Mouse (Mus musculus) liver, embryonic 14.5 days (tissue): ENCODE measurements around the gene Cables2. TPM values are rescaled to one million over a fixed set of nuclear protein-coding genes. Genes with fewer than 3 reads are reported as not detected.

Experiments
- ATAC-seq: fragments of 200-750 bp; cut with Nextera tagmentation; 2 replicates; pipeline ENCODE4 v1.8.0; 2017; ENCODE audit warnings: moderate number of reproducible peaks, mild to moderate bottlenecking, moderate library complexity; ENCODE audit not compliant: insufficient read depth
- DNase-seq, 3 experiments: peaks; one replicate each; pipeline ENCODE4 v3.0.0-alpha.2; 2012 to 2013; ENCODE audit warnings: low read depth in 3 of 3, low spot score in 3 of 3
- H3K27ac ChIP-seq: fragments of 300-500 bp; sonication (generic); 2 replicates; pipeline ENCODE4 v1.5.1; 2014; ENCODE audit warnings: moderate library complexity, mild to moderate bottlenecking, control low read depth, inconsistent platforms
- H3K27me3 ChIP-seq: fragments of 300-500 bp; sonication (generic); 2 replicates; pipeline ENCODE4 v1.6.1; 2014; ENCODE audit warnings: mild to moderate bottlenecking, low read length, moderate library complexity; ENCODE audit not compliant: control insufficient read depth, insufficient read depth
- H3K36me3 ChIP-seq: fragments of 300-500 bp; sonication (generic); replicated peaks from 2 replicates; pipeline ENCODE4 v1.6.1; 2014; ENCODE audit warnings: low read depth; ENCODE audit not compliant: control insufficient read depth, insufficient read depth
- H3K4me1 ChIP-seq, 2 experiments: fragments of 200-500 bp in 1 of 2; fragments of 300-500 bp in 1 of 2; sonication (generic) in 1 of 2; replicated peaks; 2 replicates each; pipeline ENCODE4 v1.6.1; 2012 to 2014; ENCODE audit warnings: antibody characterized with exemption in 1 of 2, inconsistent platforms in 1 of 2, low read length in 1 of 2; ENCODE audit not compliant: control insufficient read depth in 2 of 2, insufficient read depth in 2 of 2
- H3K4me2 ChIP-seq: fragments of 300-500 bp; sonication (generic); 2 replicates; pipeline ENCODE4 v1.6.1; 2014; ENCODE audit warnings: low read depth, mild to moderate bottlenecking, control low read depth, moderate library complexity
- H3K4me3 ChIP-seq, 2 experiments: fragments of 200-500 bp in 1 of 2; fragments of 300-500 bp in 1 of 2; sonication (generic) in 1 of 2; 2 replicates each; pipeline ENCODE4 v1.5.1; 2012 to 2014; ENCODE audit warnings: low read depth in 2 of 2, low read length in 2 of 2, mild to moderate bottlenecking in 2 of 2, control low read depth in 1 of 2, inconsistent platforms in 1 of 2, moderate library complexity in 1 of 2; ENCODE audit not compliant: insufficient read depth in 1 of 2
- H3K9ac ChIP-seq: fragments of 300-500 bp; sonication (generic); replicated peaks from 2 replicates; pipeline ENCODE4 v1.6.1; 2014; ENCODE audit warnings: mild to moderate bottlenecking, control low read depth, moderate library complexity
- H3K9me3 ChIP-seq: fragments of 300-500 bp; sonication (generic); 2 replicates; pipeline ENCODE4 v1.6.1; 2016; ENCODE audit warnings: low read length, mixed read lengths; ENCODE audit not compliant: control insufficient read depth
- CTCF ChIP-seq: IDR thresholded peaks from 2 replicates; pipeline ENCODE4 v1.5.1; 2016; ENCODE audit warnings: antibody characterized with exemption, low read depth, control low read depth
- EP300 ChIP-seq: IDR thresholded peaks from 2 replicates; pipeline ENCODE4 v1.6.1; 2016; ENCODE audit warnings: antibody characterized with exemption, low read depth
- WGBS: fragments of 180-500 bp; shearing (Covaris S2); extraction: QIAGEN DNeasy Blood & Tissue Kit; methylation state at CpG from one replicate; pipeline ENCODE4 v1.1.7; 2014; ENCODE audit not compliant: insufficient replicate concordance; 5-methylcytosine and 5-hydroxymethylcytosine counted together
- polyA plus RNA-seq, 2 experiments: library from polyadenylated mRNA; depleted of rRNA in 1 of 2; stranded (reverse) in 1 of 2; unstranded in 1 of 2; fragments of >200 nt; fragmentation: Nextera tagmentation in 1 of 2; extraction: Ambion mirVana in 1 of 2; gene quantifications; 2 replicates each; pipeline versions ENCODE4 v1.2.1 to v1.2.3; 2012 to 2014

Cables2 gene
- polyA plus RNA-seq, 2 experiments: 3.3 to 5.6 TPM

DNA sequence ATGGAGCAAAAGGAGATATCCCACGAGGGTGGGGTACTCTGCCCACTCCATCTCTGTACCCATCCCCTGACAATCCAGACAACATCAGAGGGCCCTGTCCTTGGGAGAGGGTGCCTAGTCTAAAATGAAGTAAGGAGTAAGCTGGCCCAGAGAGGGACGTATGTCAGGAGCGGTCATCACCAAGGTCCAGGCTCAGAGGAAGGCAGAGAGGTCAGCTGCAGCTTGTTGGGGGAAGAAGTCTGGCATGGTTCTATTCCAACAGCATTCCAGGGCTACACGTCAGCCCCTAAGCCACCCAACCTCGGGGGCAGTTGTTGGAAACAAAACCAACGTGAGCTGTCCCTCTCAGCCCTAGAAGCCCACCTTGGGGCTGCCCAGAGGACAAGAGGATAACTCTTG is 45.2 kb downstream of the Cables2 start:
- no peak overlapping the region for H3K27ac ChIP-seq
- H3K4me3 ChIP-seq: no peak overlapping the region
- peaks cover 38% of the 10 kb centered on the region for H3K27me3 ChIP-seq
- no peaks in the 10 kb centered on the region for H3K36me3 ChIP-seq
- DNase-seq (no peak), ATAC-seq (no peak)
- TF ChIP-seq CTCF: no peak
- H3K4me2 ChIP-seq: no peak overlapping the region
- peaks cover 0 to 6% of the 10 kb centered on the region in 2 experiments; a peak in 2 of 4 replicates for H3K4me1 ChIP-seq
- no peaks in the 10 kb centered on the region for H3K9me3 ChIP-seq
- 50% methylated on average over 6 of the region's 6 CpGs for WGBS
- H3K9ac ChIP-seq: no peak overlapping the region

DNA sequence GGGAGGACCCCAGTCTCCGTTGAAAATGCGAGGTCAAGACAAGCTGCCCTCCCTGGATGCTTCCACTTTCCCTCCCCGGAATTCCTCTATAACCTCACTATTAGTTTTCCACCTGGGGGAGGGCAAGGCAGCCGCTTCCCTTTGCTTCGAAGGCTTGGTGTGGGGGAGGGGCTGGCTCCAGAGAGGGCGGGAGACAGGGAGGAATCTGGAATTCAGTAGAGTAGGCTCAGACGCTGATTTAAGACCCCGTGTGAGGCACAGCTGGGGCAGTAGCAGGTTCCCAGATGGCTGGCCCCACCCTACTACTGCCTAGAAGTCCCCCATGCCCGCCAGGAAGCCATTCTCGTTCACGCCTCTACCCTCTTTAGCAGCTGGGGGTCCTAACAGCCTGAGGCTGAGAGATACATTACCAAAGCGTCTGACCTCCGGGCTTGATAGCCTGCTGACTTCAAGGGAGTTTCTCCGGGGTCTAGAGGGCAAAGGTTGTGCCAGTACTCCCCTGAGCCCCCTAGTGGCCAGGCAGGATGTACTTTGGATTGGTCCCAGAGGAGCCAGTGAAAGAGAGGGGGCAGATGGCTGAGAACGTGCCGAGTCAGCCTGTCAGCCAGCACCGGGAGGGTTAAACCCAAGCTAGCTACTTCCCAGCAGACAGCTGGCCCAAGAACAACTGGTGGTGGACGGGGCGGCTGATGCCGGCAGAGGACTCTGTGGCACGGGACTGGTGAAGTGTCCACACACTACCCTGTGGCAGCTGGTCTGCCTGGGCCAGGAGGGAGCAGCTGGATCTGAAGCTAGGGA is 45.8 kb downstream of the Cables2 start:
- WGBS: 2% methylated on average over 21 of the region's 21 CpGs
- TF ChIP-seq EP300: no peak
- TF ChIP-seq CTCF: peak; percentile 88
- DNase-seq (peak in 1 of 3 experiments; percentile 29), ATAC-seq (peak; percentile 46)
- peak overlapping the region; percentile 31 for H3K4me2 ChIP-seq
- H3K9me3 ChIP-seq: no peaks in the 10 kb centered on the region
- peaks cover 38% of the 10 kb centered on the region for H3K27me3 ChIP-seq
- no peaks in the 10 kb centered on the region for H3K36me3 ChIP-seq
- no peak overlapping the region for H3K9ac ChIP-seq
- peak overlapping the region; percentile 6 to 7; a peak in 3 of 4 replicates for H3K4me3 ChIP-seq
- H3K27ac ChIP-seq: no peak overlapping the region
- H3K4me1 ChIP-seq: peaks cover 0 to 3% of the 10 kb centered on the region in 2 experiments; a peak in 2 of 4 replicates

DNA sequence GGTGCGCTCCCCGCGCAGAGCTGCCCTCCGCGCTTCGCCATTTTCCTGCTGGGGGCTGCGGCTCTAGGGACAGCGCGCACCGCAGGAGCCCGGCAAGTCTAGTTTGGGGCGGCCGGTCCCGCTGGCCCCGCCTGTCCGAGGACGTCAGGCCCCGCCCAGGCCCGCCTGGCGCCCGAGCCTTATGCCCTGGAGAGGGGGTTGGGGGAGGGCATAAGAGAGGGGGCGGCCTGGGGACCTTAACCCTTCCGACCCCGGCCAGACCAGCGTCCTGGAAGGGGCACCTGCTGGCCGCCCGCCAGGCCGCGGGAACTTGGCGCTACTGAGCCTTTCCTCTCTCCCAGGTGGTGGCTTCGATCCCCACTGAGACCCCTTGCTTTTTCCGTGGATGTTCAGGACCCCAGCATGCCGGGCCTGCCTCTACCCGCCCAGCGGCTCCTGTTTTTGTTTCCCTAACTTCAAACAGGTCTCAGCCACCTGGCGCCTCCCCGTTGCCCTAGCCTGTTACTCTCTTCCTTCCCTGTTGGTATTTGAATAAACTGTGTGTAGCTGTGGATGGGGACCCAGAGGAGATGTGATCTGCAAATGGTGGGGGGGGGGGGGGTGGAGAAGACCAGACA is 47.4 kb downstream of the Cables2 start, which contains the start of gene Lama5:
TSS of gene Lama5 (minus strand) at position 98 of the 617 bp plus-strand sequence.
- ATAC-seq: peak; percentile 61
- TF ChIP-seq EP300 (no peak), CTCF (no peak)
- peaks cover 0 to 3% of the 10 kb centered on the region in 2 experiments; a peak in 1 of 4 replicates for H3K4me1 ChIP-seq
- peak within 1 kb of the TSS; percentile 64 for H3K4me2 ChIP-seq
- H3K9ac ChIP-seq: no peak within 1 kb of the TSS
- DNase-seq: no peak
- no peaks in the 10 kb centered on the region for H3K36me3 ChIP-seq
- H3K9me3 ChIP-seq: no peaks in the 10 kb centered on the region
- peak within 1 kb of the TSS; percentile 29 to 52 for H3K4me3 ChIP-seq
- WGBS: 1% methylated on average over 37 of the region's 37 CpGs
- no peak within 1 kb of the TSS for H3K27ac ChIP-seq
- peaks cover 38% of the 10 kb centered on the region for H3K27me3 ChIP-seq

DNA sequence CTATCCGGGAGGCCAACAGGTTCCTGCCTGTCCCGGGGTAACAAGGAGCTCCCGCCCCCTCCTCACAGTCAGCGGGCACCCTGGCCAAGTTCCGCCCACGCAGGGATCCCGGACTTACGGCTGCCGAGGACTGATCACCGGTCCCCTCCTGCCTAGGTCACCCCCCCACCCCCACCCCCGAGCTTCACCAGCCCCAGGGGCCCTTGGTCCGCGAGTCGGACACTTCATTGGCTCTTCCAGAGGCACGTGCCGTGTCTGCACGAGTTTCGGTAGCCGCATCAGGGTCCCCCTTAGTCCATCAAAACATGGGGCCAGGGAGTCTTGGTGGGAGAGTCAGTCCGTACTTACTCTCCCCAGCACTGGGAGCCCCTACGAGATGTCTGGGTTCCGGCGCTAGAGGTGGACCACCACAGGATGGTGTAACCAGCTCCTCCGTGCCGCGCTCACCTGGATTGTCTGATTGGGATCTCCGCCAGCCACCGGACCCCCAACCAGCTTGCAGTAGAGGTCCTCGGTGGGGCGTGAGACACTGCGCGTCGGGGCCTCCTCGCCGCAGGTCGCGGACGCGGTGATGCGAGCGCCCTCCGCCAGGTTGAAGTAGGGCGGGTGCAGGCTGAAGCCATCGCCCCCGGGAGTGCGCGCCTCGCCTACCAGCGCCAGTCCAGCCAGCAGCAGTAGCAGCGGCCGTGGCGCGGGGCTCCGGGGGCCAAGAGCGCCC is 48.1 kb downstream of the Cables2 start:
- peak overlapping the region; percentile 29 to 52 for H3K4me3 ChIP-seq
- ATAC-seq (no peak; the same call in 1 of the 2 replicates), DNase-seq (no peak)
- H3K4me1 ChIP-seq: peaks cover 0 to 3% of the 10 kb centered on the region in 2 experiments; a peak in 1 of 4 replicates
- peak overlapping the region; percentile 64 for H3K4me2 ChIP-seq
- no peak overlapping the region for H3K27ac ChIP-seq
- WGBS: under 1% methylated on average over 55 of the region's 55 CpGs
- H3K27me3 ChIP-seq: peaks cover 38% of the 10 kb centered on the region
- no peak for TF ChIP-seq CTCF
- TF ChIP-seq EP300: no peak
- H3K9me3 ChIP-seq: no peaks in the 10 kb centered on the region
- H3K9ac ChIP-seq: no peak overlapping the region
- H3K36me3 ChIP-seq: no peaks in the 10 kb centered on the region
